Mouse (Mus musculus): ENCODE results near the gene Rrp1. TPM values are rescaled to one million over a fixed set of nuclear protein-coding genes. Genes with fewer than 3 reads are reported as not detected.

The Rrp1 gene
- polyA plus RNA-seq (2016; fragmentation: Nextera tagmentation; extraction: Ambion mirVana), result 322 and 331 TPM in 2 replicates

DNA sequence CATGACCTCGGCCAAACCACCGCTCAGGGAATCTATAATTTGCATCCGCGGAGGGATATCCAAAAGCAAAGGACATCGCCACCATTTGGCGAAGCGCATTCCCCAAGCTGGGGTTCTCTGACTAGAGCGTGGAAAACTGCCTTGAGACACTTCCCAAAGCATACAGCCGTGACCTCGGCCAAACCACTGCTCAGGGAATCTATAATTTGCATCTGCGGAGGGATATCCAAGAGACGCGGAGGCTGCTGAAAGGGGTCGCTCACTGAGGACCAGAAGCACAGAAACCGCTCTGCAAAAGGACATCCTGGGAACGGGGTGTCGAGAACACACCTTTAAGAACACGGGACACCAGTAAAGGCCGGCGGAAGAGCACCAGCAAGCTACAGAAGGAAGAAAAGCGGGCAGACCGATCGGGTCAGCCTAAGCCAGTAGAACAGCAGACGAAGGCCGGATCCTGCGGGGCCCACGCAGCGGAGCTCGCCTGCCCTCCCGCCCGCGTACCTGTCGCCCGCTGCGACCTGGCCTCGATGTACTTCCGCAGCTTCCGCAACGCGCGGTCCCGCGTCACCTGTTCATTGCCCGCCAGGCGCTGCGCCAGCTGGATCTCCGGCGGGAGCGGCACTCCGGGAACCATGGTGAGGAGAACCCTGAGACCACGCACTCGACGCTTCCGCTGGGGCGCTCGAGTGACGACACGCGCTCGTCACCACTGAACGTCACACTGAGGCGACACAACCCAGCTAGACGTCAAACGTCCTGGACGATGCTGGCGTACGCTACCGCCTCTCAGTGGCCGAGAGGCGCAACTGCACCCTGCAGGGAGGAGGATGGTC lies at the start of gene Rrp1:
Gene Rrp1, minus strand, starts transcription at position 725 of the 833 bp plus-strand sequence.
- WGBS, result under 1% methylated on average over 70 of the region's 70 CpGs
- Histone ChIP-seq H3K4me3 (peak within 1 kb of the TSS; percentile 91), H3K36me3 (peaks cover 36% of the 10 kb centered on the region), H3K27me3 (ENCODE audit: insufficient read depth, poor library complexity, severe bottlenecking) (no peaks in the 10 kb centered on the region), H3K9me3 (no peaks in the 10 kb centered on the region), H3K4me1 (replicated peaks) (peaks cover 16% of the 10 kb centered on the region), H3K27ac (peak within 1 kb of the TSS; percentile 90)
- peak; percentile 94 for DNase-seq (ENCODE audit: low spot score)

DNA sequence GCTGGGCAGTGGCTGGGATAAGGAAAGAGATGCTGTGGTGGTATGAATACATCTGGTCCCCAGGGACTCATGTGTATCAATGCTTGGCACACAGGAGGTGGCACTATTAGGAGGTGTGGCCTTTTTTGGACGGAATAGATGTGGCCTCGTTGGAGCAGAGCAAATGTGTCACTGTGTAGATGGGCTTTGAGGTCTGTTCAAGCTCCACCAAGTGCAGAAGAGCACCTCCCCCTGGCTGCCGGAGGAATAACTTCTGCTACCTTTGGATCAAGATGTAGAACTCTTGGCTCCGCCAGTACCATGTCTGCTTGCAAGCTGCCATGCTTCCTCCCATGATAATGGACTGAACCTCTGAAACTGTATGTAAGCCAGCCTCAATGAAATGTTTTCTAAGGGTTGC lies 48.9 kb upstream of the Rrp1 start:
- 78% methylated on average over 4 of the region's 4 CpGs for WGBS
- no peaks in the 10 kb centered on the region for H3K36me3 ChIP-seq
- no peak overlapping the region for H3K27ac ChIP-seq
- no peaks in the 10 kb centered on the region for H3K9me3 ChIP-seq
- peaks cover 49% of the 10 kb centered on the region for H3K4me1 ChIP-seq (replicated peaks)
- H3K27me3 ChIP-seq (ENCODE audit: insufficient read depth, poor library complexity, severe bottlenecking), result peaks cover 19% of the 10 kb centered on the region
- no peak for DNase-seq (ENCODE audit: low spot score)
- no peak overlapping the region for H3K4me3 ChIP-seq

DNA sequence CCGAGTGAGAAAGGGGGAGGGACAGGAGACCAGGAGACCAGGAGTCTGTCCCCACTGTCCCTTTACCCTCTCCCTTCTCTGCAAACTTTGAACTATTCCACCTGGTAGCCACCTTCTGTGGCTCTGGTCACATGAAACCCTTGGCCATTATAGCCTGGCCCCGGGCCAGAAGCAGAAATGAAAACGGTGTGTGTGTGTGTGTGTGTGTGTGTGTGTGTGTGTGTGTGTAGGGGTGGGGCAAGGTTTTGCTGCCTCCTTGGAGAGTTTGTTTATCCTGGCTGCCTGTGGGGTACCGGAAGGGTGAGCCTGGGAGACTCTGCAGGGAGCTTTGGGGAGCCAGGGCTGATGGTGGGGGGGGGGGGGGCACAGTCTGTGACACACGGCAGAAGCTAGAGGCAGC lies 47.6 kb upstream of the Rrp1 start:
- WGBS, result 59% methylated on average over 5 of the region's 5 CpGs
- no peak for DNase-seq (ENCODE audit: low spot score)
- Histone ChIP-seq H3K4me3 (no peak overlapping the region), H3K36me3 (no peaks in the 10 kb centered on the region), H3K9me3 (no peaks in the 10 kb centered on the region), H3K27me3 (ENCODE audit: insufficient read depth, poor library complexity, severe bottlenecking) (peaks cover 13% of the 10 kb centered on the region), H3K4me1 (replicated peaks) (peaks cover 50% of the 10 kb centered on the region), H3K27ac (no peak overlapping the region)

DNA sequence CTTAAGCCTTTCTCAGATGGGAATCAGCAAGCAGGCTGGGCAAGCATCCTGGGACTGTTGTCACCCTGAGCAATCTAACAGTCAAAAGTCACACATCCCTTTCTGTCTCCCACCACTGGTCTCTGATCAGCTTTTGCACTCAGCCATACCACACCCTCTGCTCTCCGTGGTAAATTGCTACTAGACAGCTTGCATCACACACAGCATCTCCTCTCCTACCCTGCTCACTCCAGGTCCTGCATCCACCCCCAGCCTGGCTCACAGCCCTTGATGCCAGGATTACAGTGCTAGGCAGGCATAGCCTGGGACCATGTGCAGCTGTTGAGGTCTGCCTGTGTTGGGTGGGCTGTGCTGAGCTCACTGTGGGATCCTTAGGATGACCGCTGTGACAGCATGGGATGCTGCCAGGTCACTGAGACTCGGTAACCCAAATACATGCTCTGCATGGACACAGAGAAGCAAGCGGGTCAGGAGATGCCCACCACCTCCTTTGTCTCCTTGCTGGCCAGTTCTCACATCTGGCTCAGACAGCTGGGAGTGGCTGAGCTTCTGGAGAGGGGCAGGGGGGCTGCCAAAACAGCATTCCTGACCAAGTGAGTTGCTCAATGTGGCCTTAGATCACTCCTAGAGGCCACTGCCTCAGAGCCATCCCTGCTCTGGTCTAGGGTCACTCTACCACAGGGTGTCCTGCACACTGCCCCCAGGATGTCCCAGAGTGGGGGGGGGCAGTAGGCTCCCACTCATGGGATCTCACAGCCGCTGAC lies 45.7 kb upstream of the Rrp1 start:
- no peaks in the 10 kb centered on the region for H3K36me3 ChIP-seq
- peaks cover 39% of the 10 kb centered on the region for H3K4me1 ChIP-seq (replicated peaks)
- no peak overlapping the region for H3K4me3 ChIP-seq
- DNase-seq (ENCODE audit: low spot score), result no peak
- 64% methylated on average over 5 of the region's 5 CpGs for WGBS
- peak overlapping the region; percentile 62 for H3K27ac ChIP-seq
- no peaks in the 10 kb centered on the region for H3K9me3 ChIP-seq
- H3K27me3 ChIP-seq (ENCODE audit: insufficient read depth, poor library complexity, severe bottlenecking), result peaks cover 8% of the 10 kb centered on the region

DNA sequence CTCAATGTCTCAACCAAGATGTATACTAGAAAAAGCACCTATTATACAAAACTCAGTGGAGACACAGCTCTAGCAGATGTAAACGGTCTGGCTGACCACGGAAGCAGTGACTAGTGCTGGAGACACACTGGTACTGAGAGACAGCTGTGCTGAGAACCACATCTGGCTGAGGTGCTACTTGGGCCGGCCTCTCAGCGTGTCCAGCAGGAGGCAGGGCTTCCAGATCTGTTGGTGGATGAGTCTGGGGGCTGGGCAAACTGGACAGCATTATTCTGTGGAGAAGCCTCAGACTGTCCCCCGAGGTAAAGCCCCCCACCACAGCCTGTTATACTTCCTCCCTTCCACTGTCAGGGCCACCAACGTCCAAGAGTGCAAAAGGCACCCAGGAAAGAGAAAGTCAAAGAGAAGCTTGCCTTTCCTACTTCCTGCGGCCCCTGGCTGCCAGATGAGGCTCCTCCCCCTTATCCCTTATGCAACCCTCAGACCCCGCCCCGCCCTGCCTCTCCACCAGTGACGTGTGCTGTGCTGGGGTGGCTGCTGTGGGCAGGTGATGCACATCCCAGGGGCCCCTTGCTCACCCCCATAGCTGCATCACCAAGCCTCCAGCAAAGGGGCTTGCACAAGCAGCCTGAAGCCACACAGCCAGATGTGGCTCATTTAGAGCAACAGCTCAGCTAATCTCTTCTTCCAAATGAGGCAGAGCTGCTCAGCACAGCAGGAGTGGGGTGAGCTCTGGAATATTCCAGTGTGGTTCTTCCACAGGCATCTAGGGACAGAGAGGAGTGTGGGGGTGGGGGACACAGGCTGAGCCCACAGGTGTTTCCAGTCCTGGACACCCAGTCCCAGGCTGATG lies 44.9 kb upstream of the Rrp1 start:
- Histone ChIP-seq H3K4me3 (no peak overlapping the region), H3K27me3 (ENCODE audit: insufficient read depth, poor library complexity, severe bottlenecking) (peaks cover under 1% of the 10 kb centered on the region; the same call in 1 of the 2 replicates), H3K36me3 (no peaks in the 10 kb centered on the region), H3K4me1 (replicated peaks) (peaks cover 43% of the 10 kb centered on the region), H3K27ac (0 out of 2 replicates have a peak overlapping the region, but pooled peaks have one; percentile 17), H3K9me3 (no peaks in the 10 kb centered on the region)
- peak; percentile 14 for DNase-seq (ENCODE audit: low spot score)
- 27% methylated on average over 10 of the region's 10 CpGs for WGBS

DNA sequence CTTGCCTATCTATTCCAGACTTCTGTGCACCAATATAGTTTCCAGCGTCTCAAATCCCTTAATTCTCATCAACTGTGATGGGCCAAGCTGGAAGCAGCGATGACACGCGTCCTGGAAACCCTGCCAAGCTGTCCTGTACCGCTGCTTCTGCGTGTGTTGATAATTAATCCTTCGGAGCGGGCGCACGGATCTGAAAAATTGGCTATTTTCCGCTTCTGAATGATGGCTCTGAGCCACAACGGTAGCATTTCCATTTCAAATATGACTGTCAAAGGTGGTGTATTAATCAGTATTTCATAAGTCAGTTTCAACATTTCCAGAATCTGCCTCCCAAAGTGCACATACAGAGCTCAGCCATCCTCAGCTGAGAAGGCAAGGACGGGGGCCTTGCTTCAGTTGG lies 43.9 kb upstream of the Rrp1 start:
- Histone ChIP-seq H3K27me3 (ENCODE audit: insufficient read depth, poor library complexity, severe bottlenecking) (no peaks in the 10 kb centered on the region), H3K9me3 (no peaks in the 10 kb centered on the region), H3K27ac (no peak overlapping the region), H3K36me3 (no peaks in the 10 kb centered on the region), H3K4me1 (replicated peaks) (peaks cover 53% of the 10 kb centered on the region), H3K4me3 (no peak overlapping the region)
- DNase-seq (ENCODE audit: low spot score), result no peak
- 95% methylated on average over 13 of the region's 13 CpGs for WGBS

DNA sequence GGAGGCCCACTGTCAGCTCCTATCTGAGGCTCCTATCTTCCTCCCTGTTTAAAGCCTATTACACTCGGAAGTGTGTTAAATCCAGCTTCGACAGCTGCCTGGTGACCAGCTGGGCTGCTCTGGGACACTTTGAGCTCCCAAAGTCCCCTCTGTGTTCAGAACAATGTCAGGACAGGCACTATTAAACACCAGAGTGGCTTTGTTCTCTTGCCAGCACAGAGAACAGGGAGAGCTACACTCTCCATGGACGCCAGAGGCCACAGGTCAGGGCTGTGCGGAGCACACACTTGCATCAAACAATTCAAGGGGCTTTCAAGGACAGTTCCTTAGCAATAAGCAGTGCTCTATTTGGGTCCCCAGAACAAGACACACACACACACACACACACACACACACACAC lies 39.8 kb upstream of the Rrp1 start:
- Histone ChIP-seq H3K27ac (peak overlapping the region; percentile 66), H3K9me3 (no peaks in the 10 kb centered on the region), H3K4me3 (no peak overlapping the region), H3K4me1 (replicated peaks) (peaks cover 33% of the 10 kb centered on the region), H3K36me3 (peaks cover 21% of the 10 kb centered on the region), H3K27me3 (ENCODE audit: insufficient read depth, poor library complexity, severe bottlenecking) (no peaks in the 10 kb centered on the region)
- 18% methylated on average over 4 of the region's 4 CpGs for WGBS
- DNase-seq (ENCODE audit: low spot score), result peak; percentile 44

DNA sequence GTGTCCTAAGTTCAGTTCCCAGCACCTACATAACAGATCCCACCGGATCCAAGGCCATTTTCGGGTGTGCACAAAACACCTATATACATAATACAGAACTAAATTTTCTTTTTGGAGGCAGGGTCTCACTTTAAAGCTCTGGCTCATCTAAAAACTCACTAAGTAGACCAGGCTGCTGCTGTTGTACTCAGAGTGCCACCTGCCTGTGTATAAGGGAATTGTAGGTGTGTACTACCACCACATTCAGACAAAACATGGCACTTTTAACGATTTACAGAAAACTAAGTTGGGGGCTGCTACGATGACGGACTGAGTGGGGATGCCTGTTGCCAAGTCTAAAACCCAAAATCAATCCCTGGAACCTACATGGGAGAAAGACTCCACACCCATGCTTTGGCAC lies 37.9 kb upstream of the Rrp1 start:
- 92% methylated on average over 5 of the region's 5 CpGs for WGBS
- no peak for DNase-seq (ENCODE audit: low spot score)
- H3K27ac ChIP-seq, result no peak overlapping the region

DNA sequence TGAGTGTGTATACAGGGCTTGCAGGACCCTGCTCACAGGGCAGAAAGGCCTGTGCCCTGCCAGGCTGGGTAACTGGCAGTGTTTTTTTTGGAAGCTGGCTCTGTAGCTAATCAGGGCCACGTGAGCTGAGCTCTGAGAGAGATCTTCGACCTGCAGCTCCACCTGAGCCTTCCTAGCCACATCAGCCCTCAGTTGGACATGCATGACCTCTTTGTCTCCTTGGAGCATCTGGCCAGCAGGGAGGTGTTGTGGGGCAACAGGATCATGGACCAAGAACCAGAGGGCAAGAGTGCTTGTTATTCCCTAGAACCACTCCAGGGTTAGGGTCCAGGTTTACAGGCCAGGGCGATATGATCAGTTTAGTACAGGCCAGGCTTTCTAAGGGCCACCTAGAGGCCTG lies 34.6 kb upstream of the Rrp1 start:
- Histone ChIP-seq H3K4me3 (no peak overlapping the region), H3K27me3 (ENCODE audit: insufficient read depth, poor library complexity, severe bottlenecking) (no peaks in the 10 kb centered on the region), H3K9me3 (no peaks in the 10 kb centered on the region), H3K36me3 (peaks cover 59% of the 10 kb centered on the region), H3K27ac (no peak overlapping the region), H3K4me1 (replicated peaks) (peaks cover 13% of the 10 kb centered on the region)
- DNase-seq (ENCODE audit: low spot score), result no peak
- WGBS, result 94% methylated on average over 3 of the region's 3 CpGs

More for the DNA sequence above, 37.9 kb upstream of the Rrp1 start:
- Histone ChIP-seq H3K27me3 (ENCODE audit: insufficient read depth, poor library complexity, severe bottlenecking) (no peaks in the 10 kb centered on the region), H3K9me3 (no peaks in the 10 kb centered on the region), H3K4me1 (replicated peaks) (peaks cover 30% of the 10 kb centered on the region), H3K36me3 (peaks cover 36% of the 10 kb centered on the region), H3K4me3 (no peak overlapping the region)

DNA sequence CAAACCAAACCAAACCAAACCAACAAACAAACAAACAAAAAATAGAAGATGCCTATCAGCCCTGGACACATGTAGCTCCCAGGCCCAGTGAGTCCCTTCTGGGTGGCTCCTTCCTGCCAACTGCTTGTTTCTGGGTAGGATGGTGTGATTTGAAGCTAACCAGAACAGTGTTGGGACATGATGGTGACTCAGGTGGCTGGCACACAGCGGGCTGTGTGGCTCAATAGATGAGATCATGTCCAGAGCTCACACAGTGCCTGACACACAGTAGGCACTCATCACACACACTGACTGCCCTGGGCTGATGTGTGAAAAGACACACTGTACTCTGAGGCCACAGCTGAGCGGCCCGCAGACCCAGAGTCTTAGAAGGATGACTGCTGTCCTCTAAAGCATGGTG lies 33.4 kb upstream of the Rrp1 start:
- H3K4me3 ChIP-seq, result no peak overlapping the region
- H3K4me1 ChIP-seq (replicated peaks), result 0 out of 2 replicates have a peak, but pooled peaks cover 4% of the 10 kb centered on the region
- H3K36me3 ChIP-seq, result peaks cover 62% of the 10 kb centered on the region
- DNase-seq (ENCODE audit: low spot score), result no peak
- H3K9me3 ChIP-seq, result no peaks in the 10 kb centered on the region
- 91% methylated on average over 3 of the region's 3 CpGs for WGBS
- no peaks in the 10 kb centered on the region for H3K27me3 ChIP-seq (ENCODE audit: insufficient read depth, poor library complexity, severe bottlenecking)
- no peak overlapping the region for H3K27ac ChIP-seq

DNA sequence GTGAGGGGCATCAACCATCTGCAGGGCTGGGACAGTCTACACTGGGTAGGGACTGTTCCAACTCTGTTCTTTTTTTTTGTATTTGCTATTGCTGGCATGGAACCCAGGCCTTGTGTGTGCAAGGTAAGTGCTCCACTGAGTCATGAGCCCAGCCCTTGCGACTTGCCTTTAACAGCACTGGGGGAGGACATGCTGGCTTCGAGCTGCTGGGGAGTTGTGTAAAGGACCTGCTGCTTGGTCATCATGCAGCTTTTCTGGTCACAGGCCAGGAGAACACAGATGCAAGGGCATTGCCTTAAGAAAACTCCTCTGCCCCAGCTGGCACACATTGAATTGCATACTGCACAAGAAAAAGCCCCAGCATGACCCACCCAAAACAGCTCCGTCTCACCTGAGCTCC lies 29.4 kb upstream of the Rrp1 start:
- H3K36me3 ChIP-seq, result peaks cover 38% of the 10 kb centered on the region

DNA sequence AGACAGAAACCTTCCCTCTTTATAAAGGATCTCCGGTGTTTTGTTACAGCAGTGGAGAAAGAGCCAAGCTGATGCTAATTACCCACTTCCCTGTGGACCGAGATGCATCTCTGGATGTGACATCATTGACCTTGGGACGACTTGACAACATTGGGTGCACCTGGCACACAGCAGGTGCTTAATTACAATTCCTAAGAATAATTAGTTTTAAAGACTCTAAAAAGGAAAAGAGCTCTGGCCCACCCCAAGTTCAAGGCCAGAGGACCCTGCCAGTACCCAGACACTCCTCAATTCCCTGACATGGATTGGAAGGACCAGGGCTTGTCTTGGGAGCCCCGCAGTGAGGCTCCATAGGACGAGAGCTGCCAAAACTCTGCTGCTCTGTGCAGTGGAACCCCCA lies 28.8 kb upstream of the Rrp1 start:
- 88% methylated on average over 5 of the region's 5 CpGs for WGBS
- Histone ChIP-seq H3K4me1 (replicated peaks) (0 out of 2 replicates have a peak, but pooled peaks cover 4% of the 10 kb centered on the region), H3K36me3 (peaks cover 32% of the 10 kb centered on the region), H3K4me3 (no peak overlapping the region), H3K9me3 (no peaks in the 10 kb centered on the region), H3K27ac (no peak overlapping the region), H3K27me3 (ENCODE audit: insufficient read depth, poor library complexity, severe bottlenecking) (no peaks in the 10 kb centered on the region)
- no peak for DNase-seq (ENCODE audit: low spot score)

More for the DNA sequence above, 29.4 kb upstream of the Rrp1 start:
- Histone ChIP-seq H3K4me3 (no peak overlapping the region), H3K27ac (no peak overlapping the region), H3K27me3 (ENCODE audit: insufficient read depth, poor library complexity, severe bottlenecking) (no peaks in the 10 kb centered on the region), H3K9me3 (no peaks in the 10 kb centered on the region), H3K4me1 (replicated peaks) (0 out of 2 replicates have a peak, but pooled peaks cover 4% of the 10 kb centered on the region)
- WGBS, result 94% methylated on average over 3 of the region's 3 CpGs
- no peak for DNase-seq (ENCODE audit: low spot score)

All from hindbrain, embryonic 10.5 days (tissue).